Mouse (Mus musculus): ENCODE results near the gene Psmb5.

GRCm38 (mm10) chr14:54647900-54648299 lies 30.1 kb upstream of the Psmb5 start:
- TF ChIP-seq CTCF (IDR thresholded peaks at IDR 0.05; ENCODE audit: low read depth), result no peak
- no peak for TF ChIP-seq EP300 (IDR thresholded peaks at IDR 0.05; ENCODE audit: low read depth)
